Mouse (Mus musculus) ovary, postnatal 36 days (tissue): Measurements from ENCODE around the gene Tlx2.
A peak's percentile ranks its signal among the peaks of the same experiment; 100 is the strongest.

Experiments used
- DNase-seq: peaks from one replicate; pipeline ENCODE4 v3.0.0; 2022; ENCODE audit warnings: low spot score, mixed read lengths

Tlx2 gene

DNA sequence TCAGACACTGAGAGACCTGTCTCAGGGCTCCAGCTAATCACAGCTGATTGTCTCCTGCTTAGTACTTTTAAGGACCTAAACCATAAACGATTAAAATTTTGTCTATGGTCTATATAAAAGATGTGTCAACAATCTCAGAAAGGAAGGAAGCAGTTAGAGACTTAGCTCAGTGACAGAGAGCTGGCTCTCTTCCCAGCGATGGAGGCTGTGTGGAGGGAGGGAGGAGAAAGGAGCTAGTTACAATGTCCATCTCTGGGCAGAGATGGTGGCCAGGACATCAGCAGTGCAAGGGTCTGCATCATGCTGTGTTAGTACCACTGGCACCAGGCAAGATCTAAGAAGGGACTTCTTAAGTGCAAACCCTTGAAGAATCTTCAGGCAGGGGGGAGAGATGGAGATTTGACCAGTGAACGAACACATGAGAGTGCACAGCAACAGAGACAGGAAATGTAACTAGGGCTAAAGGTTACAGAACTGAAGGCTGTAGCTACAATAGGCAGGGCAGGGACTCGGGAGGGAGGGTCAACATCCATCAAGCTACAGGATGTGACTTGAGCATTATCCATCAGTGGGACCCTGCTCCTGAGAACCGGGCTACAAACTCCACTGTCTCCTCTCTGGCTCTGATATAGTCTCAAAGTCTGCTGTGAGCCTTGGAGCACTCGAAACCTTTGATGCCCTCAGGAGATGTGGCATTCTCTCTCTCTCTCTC lies 22.5 kb upstream of the Tlx2 start:
- no peak for DNase-seq

DNA sequence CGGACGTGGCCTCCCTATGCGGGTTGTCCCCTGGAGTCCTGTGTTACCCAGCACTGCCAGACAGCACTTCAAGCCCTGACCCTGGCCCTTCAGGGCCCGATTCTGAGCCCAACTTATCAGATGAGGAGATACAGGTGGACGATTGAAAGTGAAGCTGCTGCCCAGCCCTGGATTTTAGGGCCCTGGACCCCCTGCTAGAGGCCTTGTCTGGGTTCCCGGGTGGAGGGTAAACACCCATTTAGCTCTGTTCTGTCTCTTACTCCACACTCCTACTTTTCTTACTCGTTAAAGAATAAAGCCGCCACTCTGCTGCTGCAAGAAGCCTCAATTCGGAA lies 17.8 kb upstream of the Tlx2 start:
- DNase-seq: no peak

GRCm38 (mm10) chr6:83087205-83087925 lies 17.3 kb upstream of the Tlx2 start:
- peak; percentile 46 for DNase-seq

DNA sequence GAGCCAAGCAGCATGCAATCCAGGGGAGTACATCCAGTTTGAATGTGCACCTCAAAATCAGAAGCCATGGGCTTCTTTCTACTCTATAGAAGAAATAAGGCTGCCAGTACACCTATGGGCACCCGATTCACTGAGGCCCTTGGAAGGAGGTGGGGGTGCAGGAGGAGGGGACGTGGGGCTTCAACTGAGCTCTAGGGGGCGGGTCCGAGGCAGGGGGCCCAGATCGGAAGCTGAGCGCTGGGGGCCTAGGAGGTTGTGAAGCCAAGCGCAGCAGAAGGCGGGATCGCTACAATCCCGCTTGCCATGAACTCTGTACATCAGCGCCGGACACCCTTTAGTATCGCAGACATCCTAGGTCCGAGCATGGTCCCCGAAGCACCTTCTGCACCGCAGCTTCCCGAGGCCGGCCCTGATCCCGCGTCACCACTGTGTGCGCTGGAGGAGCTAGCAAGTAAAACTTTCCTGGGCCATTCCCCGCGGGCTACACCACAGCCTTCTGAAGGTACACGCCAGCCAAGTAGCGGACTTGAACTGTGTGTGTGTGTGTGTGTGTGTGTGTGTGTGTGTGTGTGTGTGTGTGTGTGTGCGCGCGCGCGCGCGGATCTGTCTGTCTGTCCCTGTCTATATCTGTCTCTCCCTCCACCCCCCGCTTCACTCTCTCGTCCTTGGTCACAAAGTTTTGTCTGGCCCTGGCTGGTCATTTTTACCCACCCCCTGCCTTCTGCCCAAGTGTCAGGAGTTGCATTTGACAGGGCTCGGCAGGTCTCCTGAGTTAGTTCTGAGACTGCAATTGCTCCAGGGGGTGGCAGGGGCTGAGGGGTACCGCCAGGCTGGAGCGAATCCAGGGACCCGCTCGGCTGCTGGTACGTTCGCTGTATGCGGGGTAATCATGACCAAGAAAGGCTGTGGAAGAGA lies 16.3 kb upstream of the Tlx2 start, which contains the start of gene Lbx2:
Gene Lbx2, plus strand, starts transcription at position 247 of the 915 bp plus-strand sequence.
- DNase-seq: peak; percentile 47

- DNase-seq: no peak
Measured at GRCm38 (mm10) chr6:83084477-83084876, 14.4 kb upstream of the Tlx2 start.

DNA sequence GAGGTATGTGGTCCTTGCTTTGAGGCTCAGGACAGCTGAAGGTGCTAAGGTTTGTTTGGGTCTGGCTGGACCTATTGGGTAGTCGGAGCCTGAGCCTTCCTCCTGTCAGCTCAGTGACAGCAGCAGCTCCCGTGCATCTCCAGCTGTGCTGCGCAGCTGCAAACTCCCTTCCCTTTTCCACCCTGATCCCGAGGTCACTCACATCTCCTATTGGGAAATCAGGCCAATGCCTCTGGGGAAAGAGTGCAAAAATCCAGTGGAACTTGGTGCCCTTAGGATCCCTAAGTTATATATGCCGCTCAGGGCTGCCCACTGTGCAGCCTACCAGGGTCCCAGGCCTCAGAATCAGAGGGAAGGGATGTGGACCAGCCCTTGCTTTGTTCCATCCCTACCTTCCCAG lies 13.4 kb upstream of the Tlx2 start:
- DNase-seq: no peak

DNA sequence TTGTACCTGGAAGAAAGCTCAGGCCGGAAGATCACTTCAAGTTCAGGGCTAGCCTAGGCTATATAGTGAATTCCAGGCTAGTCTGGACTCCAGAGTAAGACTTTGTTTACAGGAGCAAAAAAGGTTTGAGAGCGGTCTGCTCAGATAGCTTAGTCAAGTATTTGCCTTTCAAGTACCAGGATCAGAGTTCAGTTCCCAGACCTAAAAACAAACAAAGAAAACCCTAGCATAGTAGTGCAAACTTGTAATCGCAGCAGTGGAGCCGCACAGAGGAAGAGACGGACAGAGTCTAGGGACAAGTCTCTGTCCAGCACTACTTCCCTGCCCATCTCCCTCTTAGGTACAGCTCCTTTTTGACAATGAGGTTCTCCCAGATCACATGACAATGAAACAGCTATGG lies 10.1 kb upstream of the Tlx2 start:
- DNase-seq: no peak

- peak; percentile 98 for DNase-seq
Measured at GRCm38 (mm10) chr6:83078324-83078858, 8.3 kb upstream of the Tlx2 start.

DNA sequence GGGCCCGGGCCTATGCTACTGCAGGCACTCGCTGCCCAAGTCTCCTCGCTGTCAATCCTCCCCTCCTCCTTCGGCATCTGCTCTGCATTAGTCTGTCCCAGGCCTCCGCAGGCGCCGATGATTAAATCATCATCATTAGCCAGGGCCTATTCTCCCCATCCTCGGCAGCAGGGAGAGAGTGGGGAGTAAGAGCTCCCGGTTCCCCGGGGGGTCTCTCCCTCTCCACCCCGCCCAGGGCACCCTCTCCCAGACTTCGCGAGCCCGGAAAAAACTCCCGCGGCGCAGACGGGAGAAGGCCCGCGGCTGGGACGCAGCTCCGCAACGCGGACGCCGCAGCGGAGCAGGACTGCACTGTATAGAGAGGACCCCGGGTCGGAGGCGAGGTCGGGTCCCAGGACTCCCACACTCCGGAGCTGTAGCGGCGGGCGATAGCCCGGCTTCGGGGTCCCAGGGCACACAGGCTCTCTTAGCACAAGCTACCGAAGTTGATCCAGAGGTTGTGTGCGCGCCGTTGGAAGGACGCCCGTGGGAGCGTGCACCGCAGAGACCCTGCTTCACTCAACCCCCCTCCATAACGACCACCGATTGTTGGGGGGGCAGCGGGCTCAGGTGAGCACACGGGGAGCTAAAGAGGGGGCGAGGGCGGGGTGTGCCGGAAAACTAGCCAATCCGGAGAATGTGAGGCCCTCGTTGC lies 7.7 kb upstream of the Tlx2 start, which contains the start of gene Pcgf1:
Gene Pcgf1, plus strand, starts transcription at position 240 of the 694 bp plus-strand sequence.
- no peak for DNase-seq

GRCm38 (mm10) chr6:83074979-83075378 lies 4.9 kb upstream of the Tlx2 start:
- no peak for DNase-seq

- no peak for DNase-seq
Measured at GRCm38 (mm10) chr6:83071220-83071619, 1.1 kb upstream of the Tlx2 start.

DNA sequence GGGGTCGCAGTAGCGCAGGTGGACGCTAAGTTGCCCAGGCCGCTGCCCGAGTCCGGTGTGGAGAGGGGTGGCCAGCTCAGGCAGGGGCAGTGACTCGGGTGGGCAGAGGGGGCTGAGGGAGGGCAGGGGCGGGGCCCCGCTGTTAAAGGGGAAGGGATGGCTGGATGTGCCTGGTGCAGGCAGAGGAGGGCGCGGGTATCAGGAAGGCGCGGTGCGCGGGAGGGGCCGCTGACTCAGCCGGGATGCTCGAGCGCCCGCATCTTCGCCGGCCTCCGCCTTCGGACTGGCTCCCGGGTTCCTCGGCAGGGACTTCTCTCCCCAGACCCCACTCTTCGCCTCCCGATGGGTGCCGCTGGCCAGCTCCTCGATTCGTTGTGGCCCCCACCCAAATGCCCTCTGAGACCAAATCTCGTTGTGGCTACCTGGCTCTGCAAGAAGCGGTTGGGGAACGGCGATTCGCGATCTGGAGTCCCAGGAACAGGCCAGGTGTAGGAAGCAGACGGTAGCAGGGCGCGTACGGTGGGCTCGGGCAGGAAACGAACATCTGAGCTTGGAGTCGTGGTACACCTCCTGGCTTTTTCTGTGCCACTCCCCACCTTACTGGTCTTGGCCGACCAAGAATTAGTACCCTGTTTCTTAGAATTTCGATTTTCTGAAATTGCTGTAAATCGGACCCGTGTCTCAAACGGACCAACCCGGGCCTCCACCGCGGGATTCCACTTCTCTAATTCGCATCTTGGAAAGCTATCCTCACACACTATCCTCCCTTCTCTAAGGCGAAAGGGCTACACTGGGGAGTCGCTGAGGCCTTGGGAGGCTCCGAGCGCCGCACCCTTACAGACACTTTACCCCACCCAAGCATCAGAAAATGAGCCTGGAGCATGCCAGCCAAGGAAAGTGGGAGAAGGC lies 472 bp upstream of the Tlx2 start:
- DNase-seq: peak; percentile 40

DNA sequence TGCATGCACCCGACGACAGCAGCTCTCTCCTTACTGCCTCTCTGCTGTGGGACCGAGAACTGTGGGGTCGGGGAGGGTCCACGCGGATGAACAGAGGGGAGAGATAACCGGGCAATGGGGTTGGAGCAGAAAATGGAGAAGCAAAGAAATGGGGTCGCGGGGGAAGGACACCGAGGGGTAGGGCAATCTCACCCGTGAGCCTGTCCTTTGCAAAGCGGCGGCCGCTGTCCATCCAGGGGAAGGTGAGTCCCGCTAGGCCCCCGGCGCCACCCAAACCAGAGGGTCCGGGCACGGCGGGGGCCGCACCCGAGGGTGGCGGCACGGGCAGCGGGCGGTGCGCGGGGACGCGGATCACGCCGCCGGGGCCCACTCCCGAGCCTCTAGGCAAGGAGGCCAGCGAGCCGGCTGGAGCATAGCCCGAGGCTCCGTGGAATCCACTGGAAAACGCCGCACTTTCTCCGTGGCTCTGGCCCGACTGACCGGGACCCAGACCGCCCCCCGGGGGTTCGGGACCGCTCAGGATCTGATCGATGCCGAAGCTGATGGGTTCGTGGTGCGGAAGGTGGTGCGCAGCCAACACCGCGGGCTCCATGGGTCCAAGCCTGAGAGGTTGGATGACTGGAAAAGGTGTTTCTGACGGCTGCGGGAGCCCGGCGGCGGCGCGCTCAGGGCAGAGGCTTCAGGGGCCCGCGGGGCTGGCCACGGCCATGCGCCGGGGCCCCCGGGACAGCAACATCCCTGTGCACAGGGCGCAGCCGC lies 426 bp downstream of the Tlx2 start:
- DNase-seq: no peak

- no peak for DNase-seq
Measured at GRCm38 (mm10) chr6:83068706-83069487, 1.2 kb downstream of the Tlx2 start.

DNA sequence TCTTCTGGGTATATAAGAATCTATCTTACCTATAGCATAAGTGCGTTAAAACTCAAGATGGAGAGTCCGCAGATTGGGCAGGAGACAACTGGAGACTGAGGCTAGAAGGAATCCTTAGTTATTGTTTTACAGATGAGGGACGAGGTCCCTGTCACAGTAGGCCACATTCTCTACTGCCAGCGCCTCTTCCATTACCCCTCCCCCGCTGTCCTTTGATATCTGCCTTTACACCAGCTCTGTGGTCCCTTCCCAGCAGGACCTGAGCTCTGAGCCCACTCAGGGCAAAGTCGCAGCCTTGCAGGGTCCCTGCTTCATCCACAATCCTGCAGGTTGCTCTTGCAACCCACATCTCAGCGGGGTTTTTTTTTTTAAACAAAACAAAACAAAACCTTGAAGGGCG lies 1.9 kb downstream of the Tlx2 start:
- no peak for DNase-seq

- no peak for DNase-seq
Measured at GRCm38 (mm10) chr6:83066441-83066840, 3.7 kb downstream of the Tlx2 start.

GRCm38 (mm10) chr6:83065995-83066394 lies 4.1 kb downstream of the Tlx2 start:
- no peak for DNase-seq

DNA sequence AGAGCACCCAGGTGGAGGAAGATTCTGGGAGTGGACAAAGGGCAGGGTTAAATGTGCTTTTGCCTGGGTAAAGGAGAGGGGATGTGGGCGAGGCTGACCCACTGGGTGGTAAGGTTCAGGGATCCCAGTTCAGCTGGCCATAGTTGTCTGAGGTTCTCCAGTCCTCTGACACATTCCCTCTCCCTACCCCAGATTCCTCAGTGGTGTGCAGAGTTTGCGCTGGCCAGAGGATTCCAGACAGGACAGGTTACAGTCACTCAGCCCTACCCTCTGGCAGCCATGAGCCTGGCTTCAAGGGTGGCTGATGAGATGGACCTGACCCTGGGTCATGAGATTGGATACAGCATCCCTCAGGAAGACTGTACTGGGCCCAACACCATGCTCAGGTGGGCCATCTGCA lies 11.4 kb downstream of the Tlx2 start:
- no peak for DNase-seq

DNA sequence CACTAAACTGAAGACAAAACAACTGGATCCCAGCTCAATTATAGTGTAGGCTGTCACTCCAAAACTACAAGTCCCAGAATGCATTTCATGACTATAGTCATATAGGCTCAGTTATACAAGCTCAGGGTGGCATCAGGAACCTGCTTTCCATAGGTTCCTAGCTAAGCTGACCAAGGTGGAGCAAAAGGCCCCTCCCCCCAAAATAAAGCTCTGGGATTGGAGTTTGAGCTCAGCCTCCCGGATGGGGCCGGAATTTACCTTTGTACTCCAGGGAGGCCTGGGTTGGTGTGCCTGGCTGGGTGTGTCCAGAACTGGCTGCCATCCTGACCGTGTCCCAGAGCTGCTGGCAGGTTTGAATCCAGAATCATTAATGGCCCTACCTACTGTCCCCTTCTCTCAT lies 12.3 kb downstream of the Tlx2 start, which contains the start of gene Dqx1:
Gene Dqx1, plus strand, starts transcription at position 55 of the 400 bp plus-strand sequence.
- DNase-seq: no peak
